8 mouse cellular contexts compared by ENCODE assay signal in genomic region chr10:61146807-61147156, GRCm38 (mm10). TPM values are rescaled to one million over a fixed set of nuclear protein-coding genes. Genes with fewer than 3 reads are reported as not detected.
DNase-seq lines count a peak whose midpoint lies in the region; ATAC-seq and TF ChIP-seq lines count a peak whose summit lies in the region.

No protein-coding gene starts in this region.

- DNase-seq in layer of hippocampus, postnatal 25 days (ENCODE audit: extremely low spot score in 1 of 2, low spot score in 1 of 2): peak; percentile 6 to 20
- no peak for DNase-seq in layer of hippocampus, adult 9-11 months
- peak; percentile 50 to 53 for DNase-seq in cerebellum, postnatal 10 days
- DNase-seq in midbrain, embryonic 11.5 days (ENCODE audit: low spot score, missing footprints): no peak
- no peak for DNase-seq in urinary bladder, adult 2 months (ENCODE audit: low spot score)

- H3K4me2 ChIP-seq in forebrain, embryonic 15.5 days (replicated peaks): peak overlapping the region; percentile 77
- H3K4me2 ChIP-seq in intestine, postnatal 0 days (replicated peaks; ENCODE audit: low read depth): peak overlapping the region; percentile 94
- peak overlapping the region; percentile 81 for H3K4me2 ChIP-seq in midbrain, embryonic 11.5 days

- no peak for TF ChIP-seq POLR2A in testis, adult 2 months (IDR thresholded peaks at IDR 0.05; ENCODE audit: control insufficient read depth, low read depth, low read length)

- H3K36me3 ChIP-seq in forebrain, embryonic 15.5 days: 0 out of 2 replicates have a peak, but pooled peaks cover 2% of the 10 kb centered on the region
- no peaks in the 10 kb centered on the region for H3K36me3 ChIP-seq in intestine, postnatal 0 days (ENCODE audit: control insufficient read depth, insufficient read depth)
- H3K36me3 ChIP-seq in midbrain, embryonic 11.5 days (ENCODE audit: control insufficient read depth, insufficient read depth, low read length): no peaks in the 10 kb centered on the region
- H3K36me3 ChIP-seq in testis, adult 2 months (ENCODE audit: control insufficient read depth, insufficient read depth, low read length): no peaks in the 10 kb centered on the region

- H3K9ac ChIP-seq in forebrain, embryonic 15.5 days (replicated peaks): peak overlapping the region; percentile 83
- peak overlapping the region; percentile 95 for H3K9ac ChIP-seq in intestine, postnatal 0 days (ENCODE audit: low read depth, low read length)
- H3K9ac ChIP-seq in midbrain, embryonic 11.5 days (ENCODE audit: low read length): peak overlapping the region; percentile 76

- ATAC-seq in forebrain, embryonic 15.5 days (replicated peaks): peak; percentile 73
- ATAC-seq in intestine, postnatal 0 days: no peak; the same call in 1 of the 2 replicates
- ATAC-seq in midbrain, embryonic 11.5 days (ENCODE audit: low FRiP score): no peak; the same call in 1 of the 2 replicates

- H3K27ac ChIP-seq in forebrain, embryonic 15.5 days (replicated peaks): peak overlapping the region; percentile 97
- H3K27ac ChIP-seq in intestine, postnatal 0 days (ENCODE audit: low read depth, low read length): peak overlapping the region; percentile 95
- H3K27ac ChIP-seq in midbrain, embryonic 11.5 days (ENCODE audit: low read depth, low read length): peak overlapping the region; percentile 78
- H3K27ac ChIP-seq in testis, adult 2 months (ENCODE audit: control insufficient read depth, insufficient read depth, low read depth, low read length): peak overlapping the region; percentile 94

- H3K27me3 ChIP-seq in forebrain, embryonic 15.5 days: no peaks in the 10 kb centered on the region
- no peaks in the 10 kb centered on the region for H3K27me3 ChIP-seq in intestine, postnatal 0 days (replicated peaks; ENCODE audit: control insufficient read depth, insufficient read depth, low read length)
- H3K27me3 ChIP-seq in midbrain, embryonic 11.5 days (ENCODE audit: control insufficient read depth, insufficient read depth, low read length): no peaks in the 10 kb centered on the region
- peaks cover 7% of the 10 kb centered on the region; the same call in 1 of the 2 replicates for H3K27me3 ChIP-seq in testis, adult 2 months (ENCODE audit: control insufficient read depth, insufficient read depth, low read length)

- 1% methylated on average over 14 of the region's 14 CpGs for WGBS in forebrain, embryonic 15.5 days
- 1% methylated on average over 14 of the region's 14 CpGs for WGBS in intestine, postnatal 0 days
- WGBS in midbrain, embryonic 11.5 days: under 1% methylated on average over 14 of the region's 14 CpGs

- TF ChIP-seq CTCF in intestine, postnatal 0 days (IDR thresholded peaks at IDR 0.05; ENCODE audit: low read depth): no peak
- no peak for TF ChIP-seq CTCF in testis, adult 2 months (IDR thresholded peaks at IDR 0.05; ENCODE audit: control insufficient read depth, insufficient read depth, insufficient replicate concordance, low read depth, low read length)

- peak overlapping the region; percentile 86 for H3K4me3 ChIP-seq in forebrain, embryonic 15.5 days
- peak overlapping the region; percentile 86 for H3K4me3 ChIP-seq in intestine, postnatal 0 days (ENCODE audit: low read depth, low read length)
- peak overlapping the region; percentile 73 for H3K4me3 ChIP-seq in midbrain, embryonic 11.5 days (ENCODE audit: low read depth, low read length)
- peak overlapping the region; percentile 95 for H3K4me3 ChIP-seq in testis, adult 2 months (ENCODE audit: control insufficient read depth, low read depth, low read length)

- H3K4me1 ChIP-seq in forebrain, embryonic 15.5 days: peaks cover 16% of the 10 kb centered on the region
- no peaks in the 10 kb centered on the region for H3K4me1 ChIP-seq in intestine, postnatal 0 days (replicated peaks; ENCODE audit: control insufficient read depth, insufficient read depth, low read length)
- peaks cover 5% of the 10 kb centered on the region for H3K4me1 ChIP-seq in midbrain, embryonic 11.5 days (ENCODE audit: control insufficient read depth, insufficient read depth, low read length)
- peaks cover 11% of the 10 kb centered on the region for H3K4me1 ChIP-seq in testis, adult 2 months (ENCODE audit: control insufficient read depth, insufficient read depth, low read length)

- no peaks in the 10 kb centered on the region for H3K9me3 ChIP-seq in forebrain, embryonic 15.5 days
- H3K9me3 ChIP-seq in intestine, postnatal 0 days (ENCODE audit: control insufficient read depth): no peaks in the 10 kb centered on the region
- no peaks in the 10 kb centered on the region for H3K9me3 ChIP-seq in midbrain, embryonic 11.5 days (ENCODE audit: control insufficient read depth, low read length)

RNA-seq across cellular contexts. Expression of gene Sgpl1, which starts 0.7 kb away (rescaled TPM):
- total RNA-seq in layer of hippocampus, postnatal 25 days (2021): 10 to 100 TPM; 18.0 to 22.1 TPM
- polyA plus RNA-seq in forebrain, embryonic 15.5 days (2015; fragmentation: Nextera tagmentation; extraction: Ambion mirVana): 63.6 and 65.8 TPM in 2 replicates
- 119 and 135 TPM in 2 replicates for polyA plus RNA-seq in intestine, postnatal 0 days (2015; fragmentation: Nextera tagmentation; extraction: Ambion mirVana)
- polyA plus RNA-seq in midbrain, embryonic 11.5 days (2014; fragmentation: Nextera tagmentation; extraction: Ambion mirVana): 78.0 and 80.7 TPM in 2 replicates
- polyA plus RNA-seq in testis, adult 2 months (2012; rRNA removed): 10.3 and 13.1 TPM in 2 replicates
- 197 and 200 TPM in 2 replicates for polyA plus RNA-seq in urinary bladder, adult 2 months (2012; rRNA removed)

RNA-seq across cellular contexts. Expression of gene Tbata, which starts 25.0 kb away (rescaled TPM):
- 10 to 100 TPM in 1 of 2 experiments, 1 to 10 TPM in 1; 9.6 to 16.1 TPM for total RNA-seq in layer of hippocampus, postnatal 25 days (2021)
- 1.3 and 3.2 TPM in 2 replicates for polyA plus RNA-seq in forebrain, embryonic 15.5 days (2015; fragmentation: Nextera tagmentation; extraction: Ambion mirVana)
- not detected in 2 replicates for polyA plus RNA-seq in intestine, postnatal 0 days (2015; fragmentation: Nextera tagmentation; extraction: Ambion mirVana)
- not detected in 2 replicates for polyA plus RNA-seq in midbrain, embryonic 11.5 days (2014; fragmentation: Nextera tagmentation; extraction: Ambion mirVana)
- polyA plus RNA-seq in testis, adult 2 months (2012; rRNA removed): 590 and 599 TPM in 2 replicates
- 0.58 and 0.91 TPM in 2 replicates for polyA plus RNA-seq in urinary bladder, adult 2 months (2012; rRNA removed)

RNA-seq across cellular contexts. Expression of gene Pcbd1, which starts 57.7 kb away (rescaled TPM):
- 10 to 100 TPM in 1 of 2 experiments, 1 to 10 TPM in 1; 9.3 to 15.6 TPM for total RNA-seq in layer of hippocampus, postnatal 25 days (2021)
- polyA plus RNA-seq in forebrain, embryonic 15.5 days (2015; fragmentation: Nextera tagmentation; extraction: Ambion mirVana): 15.8 and 16.5 TPM in 2 replicates
- polyA plus RNA-seq in intestine, postnatal 0 days (2015; fragmentation: Nextera tagmentation; extraction: Ambion mirVana): 116 and 122 TPM in 2 replicates
- polyA plus RNA-seq in midbrain, embryonic 11.5 days (2014; fragmentation: Nextera tagmentation; extraction: Ambion mirVana): 29.9 and 31.0 TPM in 2 replicates
- 0.28 and 0.76 TPM in 2 replicates for polyA plus RNA-seq in testis, adult 2 months (2012; rRNA removed)
- 19.7 and 22.7 TPM in 2 replicates for polyA plus RNA-seq in urinary bladder, adult 2 months (2012; rRNA removed)

Comparison
In these comparisons a context has a peak if more than half of its experiments do, and no peak if none do; other contexts are left out.
1. DNase-seq: peak in layer of hippocampus, postnatal 25 days (2 of 2) and cerebellum, postnatal 10 days (2 of 2); none in layer of hippocampus, adult 9-11 months (single experiment), midbrain, embryonic 11.5 days (single experiment) and urinary bladder, adult 2 months (single experiment).
2. RNA of gene Tbata, which starts 25.0 kb away (polyA plus RNA-seq): 590 to 599 TPM in testis, adult 2 months; 1.3 to 3.2 TPM in forebrain, embryonic 15.5 days, 0.58 to 0.91 TPM in urinary bladder, adult 2 months, not detected in intestine, postnatal 0 days and not detected in midbrain, embryonic 11.5 days; every median in the first group is over 100 times any median in the second.
3. Peak in every context shown above with its lines, with median percentiles within 50 percentile points of each other: H3K27ac ChIP-seq, H3K4me2 ChIP-seq, H3K4me3 ChIP-seq and H3K9ac ChIP-seq.